Mouse (Mus musculus) lung, postnatal 0 days (tissue): ENCODE results near the gene Arl8b.

Experiments used
- CTCF ChIP-seq: IDR thresholded peaks from 2 replicates; pipeline ENCODE4 v1.5.1; 2016; ENCODE audit warnings: antibody characterized with exemption, mild to moderate bottlenecking
- EP300 ChIP-seq: IDR thresholded peaks from 2 replicates; pipeline ENCODE4 v1.6.1; 2016; ENCODE audit warnings: antibody characterized with exemption, mild to moderate bottlenecking, control low read depth

DNA sequence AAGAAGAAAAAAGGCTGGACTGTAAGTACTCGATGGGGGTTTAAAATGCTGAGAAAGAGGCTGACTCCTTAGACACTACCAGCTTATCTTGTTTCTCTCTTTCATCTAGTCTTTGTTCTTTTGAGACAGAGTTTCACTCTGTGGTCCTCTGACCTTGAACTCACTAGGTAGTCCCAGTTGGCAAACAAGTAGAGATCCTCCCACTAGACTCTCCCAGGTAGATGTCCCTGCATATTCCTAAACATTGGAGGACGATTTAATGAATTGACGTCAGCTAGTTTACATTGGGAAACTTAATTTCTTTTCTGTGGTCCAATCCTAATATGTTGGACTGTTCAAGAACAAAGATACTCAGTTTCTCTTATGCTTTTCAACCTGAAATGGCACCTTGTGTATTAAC is 2.7 kb downstream of the Arl8b start:
- TF ChIP-seq CTCF (no peak), EP300 (no peak)
